Mouse (Mus musculus): Measurements from ENCODE around the gene Cckbr. TPM values are rescaled to one million over a fixed set of nuclear protein-coding genes. Genes with fewer than 3 reads are reported as not detected.

The Cckbr gene
- 0.10 and 0.15 TPM in 2 replicates for polyA plus RNA-seq (2014; fragmentation: Nextera tagmentation; extraction: Ambion mirVana)

DNA sequence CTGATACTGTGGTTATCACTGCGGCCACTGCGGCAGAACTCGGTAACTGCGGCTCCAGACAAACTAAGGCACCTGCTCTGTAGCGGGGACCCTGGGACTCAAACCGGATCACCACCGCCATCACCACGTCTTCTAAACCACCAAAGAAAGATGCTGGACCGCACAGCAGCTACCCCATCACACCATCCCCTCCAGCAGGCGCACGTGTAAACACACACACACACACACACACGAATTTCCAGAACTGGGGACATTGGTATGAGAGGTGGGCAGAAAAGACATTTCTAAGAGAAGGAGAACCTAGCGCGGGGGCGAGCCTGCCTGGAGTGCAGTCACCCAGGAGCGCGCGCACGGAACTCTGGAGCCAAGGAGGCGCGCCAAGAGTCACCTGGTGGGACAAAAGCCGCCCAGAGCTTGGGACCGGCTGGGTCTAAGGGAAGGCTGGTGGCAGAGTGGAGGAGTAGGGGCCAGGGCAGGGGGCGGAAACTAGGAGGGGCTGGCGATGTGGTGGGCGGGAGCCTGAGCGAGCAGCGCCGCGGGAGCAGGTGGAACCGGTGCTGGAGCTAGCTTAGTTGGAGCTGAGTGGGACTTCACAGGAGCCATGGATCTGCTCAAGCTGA is at the start of gene Cckbr:
Cckbr (plus strand) TSS at position 308 of the 620 bp plus-strand sequence.
- Histone ChIP-seq H3K4me2 (ENCODE audit: low read depth, low read length) (peak within 1 kb of the TSS; percentile 72), H3K4me3 (ENCODE audit: low read depth, low read length) (peak within 1 kb of the TSS; percentile 38), H3K27me3 (ENCODE audit: control insufficient read depth, insufficient read depth, low read length) (peaks cover 21% of the 10 kb centered on the region), H3K9me3 (replicated peaks; ENCODE audit: control insufficient read depth, low read length) (no peaks in the 10 kb centered on the region), H3K4me1 (ENCODE audit: control insufficient read depth, insufficient read depth, low read length) (0 out of 2 replicates have a peak, but pooled peaks cover 2% of the 10 kb centered on the region), H3K9ac (replicated peaks; ENCODE audit: low read length) (peak within 1 kb of the TSS; percentile 48), H3K27ac (replicated peaks; ENCODE audit: low read depth, low read length) (no peak within 1 kb of the TSS), H3K36me3 (replicated peaks; ENCODE audit: control insufficient read depth, insufficient read depth, low read depth, low read length) (no peaks in the 10 kb centered on the region)
- ATAC-seq (replicated peaks; ENCODE audit: insufficient number of reproducible peaks, low FRiP score, low TSS enrichment, low read depth) (peak; percentile 86), DNase-seq (ENCODE audit: low spot score) (peak; percentile 44)
- WGBS = 1% methylated on average over 31 of the region's 31 CpGs

DNA sequence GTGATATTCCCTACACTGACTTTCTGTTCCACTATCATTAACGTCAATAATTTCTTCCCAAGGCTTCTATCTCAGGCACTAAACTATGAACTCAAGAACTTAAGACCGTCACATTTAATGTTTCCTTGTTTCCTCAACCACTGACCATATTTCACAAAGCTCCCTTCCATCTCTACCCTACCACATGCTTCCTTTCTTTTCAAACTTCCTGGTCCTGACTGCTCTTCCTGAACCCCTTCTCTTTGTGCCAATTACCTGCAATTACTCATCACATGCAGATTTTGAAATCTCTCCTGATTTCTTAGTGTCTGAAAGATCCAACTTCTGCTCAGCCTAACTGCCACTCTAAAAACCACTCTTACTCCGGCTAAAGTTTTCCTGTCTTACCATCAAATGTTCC is 45.2 kb upstream of the Cckbr start:
- 97% methylated on average over 3 of the region's 3 CpGs for WGBS
- no peaks in the 10 kb centered on the region for H3K9me3 ChIP-seq (replicated peaks; ENCODE audit: control insufficient read depth, low read length)
- peaks cover 12% of the 10 kb centered on the region for H3K36me3 ChIP-seq (replicated peaks; ENCODE audit: control insufficient read depth, insufficient read depth, low read depth, low read length)
- no peak overlapping the region for H3K4me3 ChIP-seq (ENCODE audit: low read depth, low read length)
- H3K4me1 ChIP-seq (ENCODE audit: control insufficient read depth, insufficient read depth, low read length) = no peaks in the 10 kb centered on the region
- H3K4me2 ChIP-seq (ENCODE audit: low read depth, low read length) = no peak overlapping the region
- no peak for ATAC-seq (replicated peaks; ENCODE audit: insufficient number of reproducible peaks, low FRiP score, low TSS enrichment, low read depth)
- H3K9ac ChIP-seq (replicated peaks; ENCODE audit: low read length) = no peak overlapping the region
- no peaks in the 10 kb centered on the region for H3K27me3 ChIP-seq (ENCODE audit: control insufficient read depth, insufficient read depth, low read length)
- DNase-seq (ENCODE audit: low spot score) = no peak
- no peak overlapping the region for H3K27ac ChIP-seq (replicated peaks; ENCODE audit: low read depth, low read length)

DNA sequence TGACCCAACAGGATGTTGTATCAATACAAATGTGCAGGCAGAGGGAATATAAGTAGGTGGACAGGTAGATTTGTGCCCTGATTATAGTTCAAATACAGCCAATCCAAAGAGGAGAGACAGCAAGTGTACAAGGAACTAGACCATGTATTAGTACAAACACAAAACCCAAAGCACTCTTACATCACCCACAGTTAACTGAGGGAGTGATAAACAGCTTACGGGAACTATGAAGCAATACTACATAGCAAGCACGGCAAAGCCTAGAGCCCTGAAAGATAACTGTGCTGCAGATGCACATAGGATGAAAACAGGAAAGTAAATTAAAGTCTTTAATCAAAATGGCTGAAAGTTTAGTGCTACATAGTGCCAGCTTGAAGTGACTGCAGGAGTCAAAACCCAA is 37.8 kb upstream of the Cckbr start:
- Histone ChIP-seq H3K4me3 (ENCODE audit: low read depth, low read length) (no peak overlapping the region), H3K27me3 (ENCODE audit: control insufficient read depth, insufficient read depth, low read length) (no peaks in the 10 kb centered on the region), H3K9ac (replicated peaks; ENCODE audit: low read length) (no peak overlapping the region), H3K4me1 (ENCODE audit: control insufficient read depth, insufficient read depth, low read length) (no peaks in the 10 kb centered on the region), H3K9me3 (replicated peaks; ENCODE audit: control insufficient read depth, low read length) (no peaks in the 10 kb centered on the region), H3K4me2 (ENCODE audit: low read depth, low read length) (no peak overlapping the region), H3K27ac (replicated peaks; ENCODE audit: low read depth, low read length) (no peak overlapping the region), H3K36me3 (replicated peaks; ENCODE audit: control insufficient read depth, insufficient read depth, low read depth, low read length) (peaks cover 17% of the 10 kb centered on the region)
- WGBS = 96% methylated on average over 2 of the region's 2 CpGs
- no peak for DNase-seq (ENCODE audit: low spot score)
- ATAC-seq (replicated peaks; ENCODE audit: insufficient number of reproducible peaks, low FRiP score, low TSS enrichment, low read depth) = no peak

DNA sequence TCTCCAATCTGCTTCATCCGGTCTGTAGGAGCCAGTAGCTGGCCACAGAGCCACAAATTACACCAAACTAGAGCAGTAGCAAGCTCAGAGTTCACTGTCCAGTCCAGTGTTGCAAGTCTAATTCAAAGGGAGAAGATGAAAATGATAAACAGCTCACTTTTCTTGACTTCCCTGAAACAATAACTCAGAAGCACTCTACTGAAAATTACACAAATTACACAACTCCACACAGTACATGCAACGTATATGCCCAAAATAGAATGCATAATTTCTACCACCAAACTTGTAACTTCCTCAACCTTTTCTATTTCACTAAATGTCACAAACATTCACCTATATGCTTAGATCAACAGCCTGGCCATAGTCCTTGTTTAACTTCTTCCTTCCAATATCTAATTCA is 35.3 kb upstream of the Cckbr start:
- Histone ChIP-seq H3K4me2 (ENCODE audit: low read depth, low read length) (no peak overlapping the region), H3K9ac (replicated peaks; ENCODE audit: low read length) (no peak overlapping the region), H3K4me3 (ENCODE audit: low read depth, low read length) (no peak overlapping the region), H3K27ac (replicated peaks; ENCODE audit: low read depth, low read length) (no peak overlapping the region), H3K27me3 (ENCODE audit: control insufficient read depth, insufficient read depth, low read length) (no peaks in the 10 kb centered on the region), H3K4me1 (ENCODE audit: control insufficient read depth, insufficient read depth, low read length) (no peaks in the 10 kb centered on the region), H3K36me3 (replicated peaks; ENCODE audit: control insufficient read depth, insufficient read depth, low read depth, low read length) (peaks cover 5% of the 10 kb centered on the region; the same call in 1 of the 2 replicates), H3K9me3 (replicated peaks; ENCODE audit: control insufficient read depth, low read length) (no peaks in the 10 kb centered on the region)
- 87% methylated on average over 2 of the region's 2 CpGs for WGBS
- no peak for ATAC-seq (replicated peaks; ENCODE audit: insufficient number of reproducible peaks, low FRiP score, low TSS enrichment, low read depth)
- DNase-seq (ENCODE audit: low spot score) = no peak

- no peaks in the 10 kb centered on the region; the same call in 1 of the 2 replicates for H3K36me3 ChIP-seq (replicated peaks; ENCODE audit: control insufficient read depth, insufficient read depth, low read depth, low read length)
- H3K4me2 ChIP-seq (ENCODE audit: low read depth, low read length) = no peak overlapping the region
- H3K4me1 ChIP-seq (ENCODE audit: control insufficient read depth, insufficient read depth, low read length) = no peaks in the 10 kb centered on the region
- DNase-seq (ENCODE audit: low spot score) = no peak
- H3K27me3 ChIP-seq (ENCODE audit: control insufficient read depth, insufficient read depth, low read length) = no peaks in the 10 kb centered on the region
- 74% methylated on average over 1 of the region's 1 CpGs for WGBS
- H3K9ac ChIP-seq (replicated peaks; ENCODE audit: low read length) = no peak overlapping the region
- ATAC-seq (replicated peaks; ENCODE audit: insufficient number of reproducible peaks, low FRiP score, low TSS enrichment, low read depth) = no peak
- H3K4me3 ChIP-seq (ENCODE audit: low read depth, low read length) = no peak overlapping the region
- H3K27ac ChIP-seq (replicated peaks; ENCODE audit: low read depth, low read length) = no peak overlapping the region
- H3K9me3 ChIP-seq (replicated peaks; ENCODE audit: control insufficient read depth, low read length) = no peaks in the 10 kb centered on the region
Measured at GRCm38 (mm10) chr7:105394606-105395005, 30.9 kb upstream of the Cckbr start.

- H3K4me3 ChIP-seq (ENCODE audit: low read depth, low read length) = no peak overlapping the region
- DNase-seq (ENCODE audit: low spot score) (no peak), ATAC-seq (replicated peaks; ENCODE audit: insufficient number of reproducible peaks, low FRiP score, low TSS enrichment, low read depth) (no peak)
- no peaks in the 10 kb centered on the region for H3K27me3 ChIP-seq (ENCODE audit: control insufficient read depth, insufficient read depth, low read length)
- no peaks in the 10 kb centered on the region for H3K9me3 ChIP-seq (replicated peaks; ENCODE audit: control insufficient read depth, low read length)
- H3K4me1 ChIP-seq (ENCODE audit: control insufficient read depth, insufficient read depth, low read length) = no peaks in the 10 kb centered on the region
- no peak overlapping the region for H3K9ac ChIP-seq (replicated peaks; ENCODE audit: low read length)
- no peak overlapping the region for H3K4me2 ChIP-seq (ENCODE audit: low read depth, low read length)
- no peak overlapping the region for H3K27ac ChIP-seq (replicated peaks; ENCODE audit: low read depth, low read length)
- H3K36me3 ChIP-seq (replicated peaks; ENCODE audit: control insufficient read depth, insufficient read depth, low read depth, low read length) = no peaks in the 10 kb centered on the region
Measured at GRCm38 (mm10) chr7:105395131-105395820, 30.3 kb upstream of the Cckbr start.

DNA sequence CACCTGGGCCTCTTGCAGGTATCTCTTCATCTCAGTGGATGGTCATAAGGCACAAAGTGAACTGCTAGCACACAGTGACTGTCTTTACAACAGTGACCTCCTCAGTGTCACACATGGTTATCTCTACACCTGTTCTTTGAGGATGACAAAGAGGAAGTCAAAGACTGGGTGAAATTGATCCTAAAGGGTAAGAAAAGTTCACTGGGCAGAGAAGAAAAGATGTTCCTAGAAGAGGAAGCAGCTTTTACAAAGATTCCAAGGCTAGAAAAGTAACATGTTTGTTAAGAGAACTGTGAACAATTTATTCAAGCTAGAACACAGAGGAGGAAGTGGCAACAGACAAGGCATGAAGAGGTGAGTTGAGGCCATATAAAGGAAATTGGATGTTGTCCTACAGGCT is 29.4 kb upstream of the Cckbr start:
- no peaks in the 10 kb centered on the region for H3K27me3 ChIP-seq (ENCODE audit: control insufficient read depth, insufficient read depth, low read length)
- ATAC-seq (replicated peaks; ENCODE audit: insufficient number of reproducible peaks, low FRiP score, low TSS enrichment, low read depth) = no peak
- H3K9me3 ChIP-seq (replicated peaks; ENCODE audit: control insufficient read depth, low read length) = no peaks in the 10 kb centered on the region

More for the DNA sequence above, 29.4 kb upstream of the Cckbr start:
- no peak overlapping the region for H3K27ac ChIP-seq (replicated peaks; ENCODE audit: low read depth, low read length)
- H3K4me2 ChIP-seq (ENCODE audit: low read depth, low read length) = no peak overlapping the region
- H3K36me3 ChIP-seq (replicated peaks; ENCODE audit: control insufficient read depth, insufficient read depth, low read depth, low read length) = no peaks in the 10 kb centered on the region
- no peak overlapping the region for H3K9ac ChIP-seq (replicated peaks; ENCODE audit: low read length)
- no peak for DNase-seq (ENCODE audit: low spot score)
- H3K4me3 ChIP-seq (ENCODE audit: low read depth, low read length) = no peak overlapping the region
- no peaks in the 10 kb centered on the region for H3K4me1 ChIP-seq (ENCODE audit: control insufficient read depth, insufficient read depth, low read length)

All from embryonic facial prominence, embryonic 11.5 days (tissue).